Mouse (Mus musculus): ENCODE measurements around the gene Col23a1.
"Not testable (repeated sequence)": the region's sequence is repeated elsewhere in the genome, so short reads cannot be mapped to it uniquely, and the experiment has no call there.

Col23a1 gene

GRCm38 (mm10) chr11:51328387-51328942 lies 38.7 kb downstream of the Col23a1 start:
- DNase-seq (ENCODE audit: low read depth, low spot score), result no peak

DNA sequence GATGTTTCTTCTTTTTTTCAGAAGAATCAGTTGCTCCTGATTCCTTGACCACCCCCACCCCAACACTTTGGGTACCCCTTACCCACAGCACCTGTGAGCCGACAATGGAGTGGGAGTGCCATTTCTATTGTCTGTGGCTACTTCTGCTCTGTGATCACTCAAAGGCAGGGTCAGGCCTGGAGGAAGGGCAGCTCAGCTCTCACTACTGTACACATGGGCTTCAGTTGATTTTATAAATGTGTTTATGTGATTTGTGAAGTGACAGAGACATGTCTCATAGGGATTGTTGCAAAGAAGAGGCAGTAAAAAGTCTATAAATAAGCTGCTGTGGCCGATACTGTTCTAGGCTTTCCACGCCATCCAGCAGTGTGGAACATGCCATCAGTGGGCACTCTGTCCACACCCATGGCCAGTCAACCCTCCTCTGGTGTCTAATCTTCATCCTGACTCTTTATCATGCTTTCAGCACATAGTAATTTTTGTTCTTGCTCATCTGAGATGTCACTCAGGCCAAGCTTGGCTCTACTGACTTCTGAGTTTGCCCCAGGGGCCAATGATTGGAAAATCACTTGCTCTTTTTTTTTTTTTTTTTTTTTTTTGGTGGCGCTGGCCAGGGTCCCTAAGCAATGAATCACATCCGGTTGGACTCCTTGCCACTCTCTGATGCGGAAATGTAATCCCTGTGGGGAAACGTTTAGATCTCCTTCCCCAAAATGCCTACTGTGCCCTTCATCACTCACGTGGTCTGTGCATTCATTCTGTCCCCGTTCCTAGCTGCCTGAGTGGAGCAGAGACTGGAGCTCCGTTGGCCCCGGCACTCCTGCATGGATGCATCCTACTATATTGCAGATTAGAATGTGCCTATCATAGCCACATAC lies 40.4 kb downstream of the Col23a1 start:
- no peak for DNase-seq (ENCODE audit: low read depth, low spot score)

GRCm38 (mm10) chr11:51334017-51334416 lies 44.3 kb downstream of the Col23a1 start:
- no peak for DNase-seq (ENCODE audit: low read depth, low spot score)

GRCm38 (mm10) chr11:51337585-51337984 lies 47.9 kb downstream of the Col23a1 start:
- DNase-seq (ENCODE audit: low read depth, low spot score), result no peak

DNA sequence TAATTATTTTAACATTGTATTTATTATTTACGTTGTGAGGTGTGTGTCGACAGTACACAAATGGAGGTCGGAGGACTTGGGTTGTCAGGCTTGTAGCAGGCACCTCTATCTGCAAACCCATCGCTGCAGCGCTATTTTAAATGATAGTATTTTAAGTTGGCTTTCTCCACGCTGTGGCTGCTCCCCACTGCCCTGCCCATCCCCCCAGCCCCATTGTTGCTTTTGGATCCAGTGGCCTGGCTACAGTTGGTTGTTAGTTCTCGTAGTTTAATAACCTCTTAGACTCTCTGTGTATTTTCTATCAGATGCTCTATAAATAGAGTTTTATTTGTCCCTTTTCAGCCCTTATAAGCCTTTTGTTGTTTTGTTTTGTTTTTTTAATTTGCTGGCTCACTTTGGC lies 48.7 kb downstream of the Col23a1 start:
- no peak for DNase-seq (ENCODE audit: low read depth, low spot score)

GRCm38 (mm10) chr11:51341091-51341490 lies 51.4 kb downstream of the Col23a1 start:
- no peak for DNase-seq (ENCODE audit: low read depth, low spot score)

GRCm38 (mm10) chr11:51342776-51343175 lies 53.1 kb downstream of the Col23a1 start:
- no peak for DNase-seq (ENCODE audit: low read depth, low spot score)

- no peak for DNase-seq (ENCODE audit: low read depth, low spot score)
These were observed 53.6 kb downstream of the Col23a1 start for GRCm38 (mm10) chr11:51343312-51343711.

GRCm38 (mm10) chr11:51343728-51344289 lies 54.1 kb downstream of the Col23a1 start:
- DNase-seq (ENCODE audit: low read depth, low spot score), result no peak

DNA sequence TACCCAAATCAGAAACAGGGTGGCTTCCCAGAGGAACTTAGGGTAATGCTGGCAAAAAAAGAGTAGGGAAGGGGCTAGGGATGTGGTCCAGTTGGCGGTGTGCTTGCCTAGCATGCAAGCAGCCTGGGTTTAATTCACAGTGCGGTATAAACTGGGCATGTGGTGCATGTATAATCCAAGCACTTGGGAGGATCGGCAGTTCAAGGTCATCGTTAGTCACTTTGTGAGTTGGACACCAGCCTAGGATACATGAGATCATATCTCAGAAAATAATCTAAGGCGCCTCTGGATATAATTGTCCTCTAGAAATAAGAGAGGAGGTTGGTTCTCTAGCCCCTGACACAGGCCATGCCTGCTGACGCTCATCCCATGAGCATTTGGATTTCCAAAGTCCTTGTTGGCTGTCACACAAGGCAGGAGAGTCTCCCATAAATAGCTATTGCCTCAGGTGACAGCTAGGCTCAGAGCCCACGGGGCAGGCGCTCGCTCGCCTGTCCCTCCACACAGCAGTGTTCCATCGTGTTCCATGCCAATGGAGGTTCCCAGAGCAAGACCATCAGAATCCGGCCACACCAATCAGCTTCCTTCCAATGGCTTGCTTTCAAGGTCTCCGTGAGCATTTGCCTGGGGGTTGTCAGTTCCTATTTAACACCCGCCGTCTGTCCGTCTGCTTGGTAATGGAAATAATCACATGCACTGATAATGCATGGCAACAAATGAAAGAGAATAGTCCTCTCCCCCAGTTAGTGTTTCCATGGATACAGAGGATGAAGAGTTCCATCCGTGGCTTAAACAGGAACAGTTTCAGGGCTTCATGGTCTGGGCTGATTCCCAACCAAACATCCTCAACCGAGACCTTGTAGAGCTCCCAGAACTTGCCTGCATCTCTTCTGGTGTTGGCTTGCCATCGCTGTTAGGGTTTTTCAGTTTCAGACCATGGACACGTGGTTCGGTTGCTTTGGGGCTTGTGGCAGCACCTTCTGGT lies 56.1 kb downstream of the Col23a1 start:
- no peak for DNase-seq (ENCODE audit: low read depth, low spot score)

- DNase-seq (ENCODE audit: low read depth, low spot score), result no peak
These were observed 58.0 kb downstream of the Col23a1 start for GRCm38 (mm10) chr11:51347756-51348155.

DNA sequence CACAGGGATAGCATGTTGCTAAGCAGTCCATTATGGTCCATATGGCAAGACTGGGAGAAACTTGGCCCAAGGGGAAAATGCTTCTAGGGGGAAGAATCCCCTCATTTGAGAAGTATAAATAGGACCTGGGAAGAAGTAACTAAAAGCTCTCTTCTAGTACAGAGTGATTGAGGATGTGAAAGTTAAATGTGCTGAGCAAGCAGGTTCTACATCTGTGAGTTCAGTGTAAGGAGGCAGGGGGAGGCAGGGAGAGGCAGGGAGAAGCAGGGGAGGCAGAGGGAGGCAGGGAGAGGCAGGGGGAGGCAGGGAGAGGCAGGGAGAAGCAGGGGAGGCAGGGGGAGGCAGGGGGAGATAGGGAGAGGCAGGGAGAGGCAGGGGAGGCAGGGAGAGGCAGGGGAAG lies 59.9 kb downstream of the Col23a1 start:
- no peak for DNase-seq (ENCODE audit: low read depth, low spot score)

- DNase-seq (ENCODE audit: low read depth, low spot score), result no peak
These were observed 61.4 kb downstream of the Col23a1 start for GRCm38 (mm10) chr11:51351151-51351550.

DNA sequence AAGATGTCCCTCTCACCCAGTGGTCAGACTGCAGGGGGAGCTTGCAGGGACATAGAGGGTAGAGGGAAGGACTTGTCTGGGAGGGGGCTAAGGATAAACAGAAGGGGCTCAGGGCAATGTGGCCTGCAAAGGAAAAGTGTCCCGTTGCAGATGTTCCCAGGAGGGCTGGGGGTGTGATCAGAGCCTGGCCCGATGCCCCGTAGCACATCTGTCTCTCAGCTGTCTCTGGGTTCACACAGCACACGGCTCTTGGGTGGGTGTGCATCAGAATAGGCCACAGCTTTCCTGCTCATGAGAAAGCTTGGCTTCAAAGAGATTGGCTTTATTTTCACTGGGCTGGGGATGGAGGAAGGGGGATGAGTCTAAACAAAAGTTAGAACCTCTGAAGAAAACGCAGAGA lies 62.1 kb downstream of the Col23a1 start:
- no peak for DNase-seq (ENCODE audit: low read depth, low spot score)

- no peak for DNase-seq (ENCODE audit: low read depth, low spot score)
These were observed 64.0 kb downstream of the Col23a1 start for GRCm38 (mm10) chr11:51353746-51354145.

- DNase-seq (ENCODE audit: low read depth, low spot score), result not testable (repeated sequence)
These were observed 69.3 kb downstream of the Col23a1 start for GRCm38 (mm10) chr11:51358981-51359380.

DNA sequence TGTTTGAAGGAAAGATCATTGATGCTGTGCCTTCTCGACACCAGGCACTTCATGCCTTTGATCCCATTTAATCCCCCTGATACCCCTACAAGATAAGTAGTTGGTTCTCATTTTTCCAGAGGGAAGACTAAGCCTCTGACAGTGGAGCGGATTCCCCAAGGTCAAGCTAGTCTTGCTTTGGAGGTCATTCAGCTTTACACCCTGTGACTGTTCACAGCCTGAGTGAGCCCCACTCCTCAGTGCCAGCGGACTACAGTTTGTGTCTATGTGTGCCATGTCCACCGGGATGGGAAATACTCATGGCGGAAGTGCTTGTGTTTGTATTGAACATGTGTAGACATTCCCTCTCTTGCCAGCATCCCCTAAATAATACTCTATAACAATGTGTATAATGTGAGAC lies 74.6 kb downstream of the Col23a1 start:
- DNase-seq (ENCODE audit: low read depth, low spot score), result no peak

DNA sequence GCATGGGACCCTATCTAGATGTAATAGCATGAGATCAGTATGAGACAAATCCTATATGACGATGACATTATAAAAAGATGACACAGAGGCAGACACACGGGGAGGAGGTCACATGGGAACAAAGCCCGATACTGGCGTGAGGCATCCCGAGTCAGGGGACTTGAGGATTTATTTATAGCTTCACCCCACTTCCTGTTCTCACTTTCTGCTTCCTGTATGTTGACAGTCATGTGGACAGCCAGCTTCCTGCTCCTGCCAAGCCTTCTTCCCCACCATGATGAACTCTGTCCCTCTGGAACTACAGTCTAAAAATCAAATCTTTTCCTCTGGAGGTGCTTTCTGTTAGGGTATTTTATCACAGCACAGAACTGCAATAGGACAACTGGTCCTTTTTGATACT lies 77.6 kb downstream of the Col23a1 start:
- DNase-seq (ENCODE audit: low read depth, low spot score), result no peak

- DNase-seq (ENCODE audit: low read depth, low spot score), result no peak
These were observed 80.6 kb downstream of the Col23a1 start for GRCm38 (mm10) chr11:51370273-51370672.

DNA sequence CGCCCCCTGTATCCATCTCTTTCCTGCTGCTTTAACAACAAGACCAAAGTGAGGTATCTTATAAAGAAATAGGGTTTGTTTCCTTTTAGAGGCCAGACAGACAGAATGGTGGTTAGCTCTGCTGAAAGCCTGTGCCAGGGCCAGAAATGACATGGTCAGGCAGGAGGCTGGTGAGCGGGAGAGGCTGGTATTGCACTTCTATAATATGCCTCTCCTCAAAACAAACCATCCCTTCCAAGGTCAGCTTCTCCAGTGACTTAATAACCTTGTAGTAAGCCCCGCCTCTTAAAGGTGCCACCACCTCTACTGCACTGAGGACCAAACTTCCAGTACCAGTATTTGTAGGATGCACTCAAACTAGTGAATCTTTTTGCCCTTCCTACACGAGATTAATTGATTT lies 81.6 kb downstream of the Col23a1 start:
- DNase-seq (ENCODE audit: low read depth, low spot score), result no peak

- no peak for DNase-seq (ENCODE audit: low read depth, low spot score)
These were observed 82.2 kb downstream of the Col23a1 start for GRCm38 (mm10) chr11:51371926-51372325.

DNA sequence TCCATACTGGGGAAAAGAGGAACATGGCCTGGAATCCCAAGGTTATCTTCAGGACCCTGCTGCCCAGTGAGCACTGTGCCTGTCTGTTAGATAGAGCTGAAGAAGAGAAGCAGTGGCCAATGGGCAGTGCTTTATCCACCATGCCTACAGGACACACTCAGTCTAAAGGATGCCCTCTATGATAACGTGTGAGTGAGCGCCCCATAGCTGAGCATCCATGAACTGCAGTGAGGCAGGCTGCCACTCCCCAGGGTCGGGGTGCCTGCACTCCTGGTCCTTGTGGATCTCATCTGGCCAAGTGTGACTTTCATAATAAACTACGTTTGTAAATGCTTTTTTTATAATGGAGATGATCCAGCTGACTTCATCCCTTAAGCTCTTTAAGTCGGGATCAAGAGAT lies 87.5 kb downstream of the Col23a1 start:
- DNase-seq (ENCODE audit: low read depth, low spot score), result no peak

Measured in R1 (cell line).